Mouse (Mus musculus) left cerebral cortex, adult 8-10 months (tissue): ENCODE data around the gene S100a14. TPM values are rescaled to one million over a fixed set of nuclear protein-coding genes. Genes with fewer than 3 reads are reported as not detected.

Experiments used
- DNase-seq, 2 experiments: peaks; one replicate each; pipeline ENCODE4 v3.0.0; 2022; ENCODE audit warnings: low spot score in 2 of 2
- total RNA-seq, 4 experiments: library from RNA; stranded (reverse); gene quantifications; 2 replicates each; pipeline ENCODE4 v1.2.4; 2022

The S100a14 gene
- total RNA-seq, 4 experiments from 2014 or later, result 0.63 TPM; not detected in 3

GRCm38 (mm10) chr3:90515789-90516188 lies 10.9 kb upstream of the S100a14 start:
- DNase-seq, result no peak

- no peak for DNase-seq
These were observed 8.9 kb upstream of the S100a14 start for GRCm38 (mm10) chr3:90517711-90518110.

GRCm38 (mm10) chr3:90525421-90525820 lies 1.2 kb upstream of the S100a14 start:
- no peak for DNase-seq

GRCm38 (mm10) chr3:90526076-90526475 lies 580 bp upstream of the S100a14 start:
- no peak for DNase-seq

GRCm38 (mm10) chr3:90527291-90527873 lies 726 bp downstream of the S100a14 start:
- no peak for DNase-seq

- DNase-seq, result no peak
These were observed 5.1 kb downstream of the S100a14 start for GRCm38 (mm10) chr3:90531713-90532112.

- no peak for DNase-seq
These were observed 8.8 kb downstream of the S100a14 start for GRCm38 (mm10) chr3:90535446-90535845.

GRCm38 (mm10) chr3:90537141-90537904 lies 10.7 kb downstream of the S100a14 start, which contains the start of gene S100a16:
Gene S100a16 (plus strand): TSS chr3:90537254.
- no peak for DNase-seq

- DNase-seq, result no peak
These were observed 11.2 kb downstream of the S100a14 start for GRCm38 (mm10) chr3:90537905-90538296.

- peak; percentile 21 to 47 for DNase-seq
These were observed 14.2 kb downstream of the S100a14 start for GRCm38 (mm10) chr3:90540904-90541303.

- DNase-seq, result no peak
These were observed 23.2 kb downstream of the S100a14 start for GRCm38 (mm10) chr3:90549676-90550420.

- no peak for DNase-seq
These were observed 23.8 kb downstream of the S100a14 start for GRCm38 (mm10) chr3:90550421-90550790.

- DNase-seq, result no peak
These were observed 25.6 kb downstream of the S100a14 start for GRCm38 (mm10) chr3:90552231-90552630.

- peak in 1 of 2 experiments; percentile 61 for DNase-seq
These were observed 29.3 kb downstream of the S100a14 start for GRCm38 (mm10) chr3:90555954-90556353.

GRCm38 (mm10) chr3:90560008-90560628 lies 33.5 kb downstream of the S100a14 start, which contains the start of gene S100a3:
Gene S100a3 (plus strand): TSS chr3:90560578.
- DNase-seq, result no peak

GRCm38 (mm10) chr3:90574691-90575090 lies 48.0 kb downstream of the S100a14 start:
- DNase-seq, result no peak

- DNase-seq, result no peak
These were observed 48.7 kb downstream of the S100a14 start for GRCm38 (mm10) chr3:90575320-90575719.

- no peak for DNase-seq
These were observed 49.8 kb downstream of the S100a14 start for GRCm38 (mm10) chr3:90576351-90577001.
